Mouse (Mus musculus) ES-Bruce4 (cell line): ENCODE measurements at regions not wholly inside any gene's neighbourhood (a gene's known extent, or its start where the extent isn't known, plus 50 kb on each side); places are given as distances from the start of the nearest gene placed in this dataset.

Source experiments
- CTCF ChIP-seq: IDR thresholded peaks from one replicate; pipeline ENCODE4 v1.8.1; 2011; ENCODE audit warnings: low read depth, low read length
- POLR2A ChIP-seq: IDR thresholded peaks from one replicate; pipeline ENCODE4 v1.8.1; 2011; ENCODE audit warnings: low read length; ENCODE audit not compliant: insufficient read depth

- TF ChIP-seq POLR2A, result no peak
- TF ChIP-seq CTCF, result no peak
Observed at GRCm38 (mm10) chr15:86919704-86920103, 624.4 kb upstream of the Fam19a5 start.
